Mouse (Mus musculus): ENCODE results near the gene Tmem233. TPM values are rescaled to one million over a fixed set of nuclear protein-coding genes. Genes with fewer than 3 reads are reported as not detected.
A peak's percentile ranks its signal among the peaks of the same experiment; 100 is the strongest.

Tmem233 gene
- polyA plus RNA-seq, 1 experiment from 2014 or later, result not detected

GRCm38 (mm10) chr5:116013821-116014220 lies 69.2 kb downstream of the Tmem233 start:
- 0 out of 2 replicates have a peak, but pooled peaks have one; percentile 11 for ATAC-seq
- H3K4me2 ChIP-seq (replicated peaks; ENCODE audit: low read depth), result no peak overlapping the region
- H3K27me3 ChIP-seq (replicated peaks; ENCODE audit: control insufficient read depth, insufficient read depth, low read length), result no peaks in the 10 kb centered on the region
- no peaks in the 10 kb centered on the region for H3K9me3 ChIP-seq (ENCODE audit: control insufficient read depth)
- H3K4me3 ChIP-seq (ENCODE audit: low read depth, low read length), result no peak overlapping the region
- H3K4me1 ChIP-seq (replicated peaks; ENCODE audit: control insufficient read depth, insufficient read depth, low read length), result peaks cover 3% of the 10 kb centered on the region; the same call in 1 of the 2 replicates
- no peak for TF ChIP-seq CTCF (IDR thresholded peaks at IDR 0.05; ENCODE audit: low read depth)
- H3K36me3 ChIP-seq (ENCODE audit: control insufficient read depth, insufficient read depth), result peaks cover 56% of the 10 kb centered on the region
- 55% methylated on average over 8 of the region's 8 CpGs for WGBS
- peak overlapping the region; percentile 75 for H3K27ac ChIP-seq (ENCODE audit: low read depth, low read length)
- H3K9ac ChIP-seq (ENCODE audit: low read depth, low read length), result no peak overlapping the region; the same call in 1 of the 2 replicates

- WGBS, result 85% methylated on average over 7 of the region's 7 CpGs
- TF ChIP-seq CTCF (IDR thresholded peaks at IDR 0.05; ENCODE audit: low read depth), result no peak
- H3K4me1 ChIP-seq (replicated peaks; ENCODE audit: control insufficient read depth, insufficient read depth, low read length), result peaks cover 3% of the 10 kb centered on the region; the same call in 1 of the 2 replicates
- no peak for ATAC-seq
- H3K36me3 ChIP-seq (ENCODE audit: control insufficient read depth, insufficient read depth), result peaks cover 43% of the 10 kb centered on the region
- no peaks in the 10 kb centered on the region for H3K9me3 ChIP-seq (ENCODE audit: control insufficient read depth)
- no peaks in the 10 kb centered on the region for H3K27me3 ChIP-seq (replicated peaks; ENCODE audit: control insufficient read depth, insufficient read depth, low read length)
- no peak overlapping the region for H3K4me2 ChIP-seq (replicated peaks; ENCODE audit: low read depth)
- no peak overlapping the region for H3K4me3 ChIP-seq (ENCODE audit: low read depth, low read length)
- no peak overlapping the region for H3K27ac ChIP-seq (ENCODE audit: low read depth, low read length)
- H3K9ac ChIP-seq (ENCODE audit: low read depth, low read length), result no peak overlapping the region
These were observed 70.5 kb downstream of the Tmem233 start for GRCm38 (mm10) chr5:116012503-116012902.

GRCm38 (mm10) chr5:116011700-116012099 lies 71.3 kb downstream of the Tmem233 start:
- no peak for TF ChIP-seq CTCF (IDR thresholded peaks at IDR 0.05; ENCODE audit: low read depth)
- no peak overlapping the region for H3K27ac ChIP-seq (ENCODE audit: low read depth, low read length)
- no peaks in the 10 kb centered on the region for H3K27me3 ChIP-seq (replicated peaks; ENCODE audit: control insufficient read depth, insufficient read depth, low read length)
- peaks cover 3% of the 10 kb centered on the region; the same call in 1 of the 2 replicates for H3K4me1 ChIP-seq (replicated peaks; ENCODE audit: control insufficient read depth, insufficient read depth, low read length)
- peaks cover 35% of the 10 kb centered on the region for H3K36me3 ChIP-seq (ENCODE audit: control insufficient read depth, insufficient read depth)
- WGBS, result 88% methylated on average over 7 of the region's 7 CpGs
- H3K9ac ChIP-seq (ENCODE audit: low read depth, low read length), result no peak overlapping the region
- ATAC-seq, result no peak
- H3K4me2 ChIP-seq (replicated peaks; ENCODE audit: low read depth), result no peak overlapping the region
- H3K4me3 ChIP-seq (ENCODE audit: low read depth, low read length), result no peak overlapping the region
- H3K9me3 ChIP-seq (ENCODE audit: control insufficient read depth), result no peaks in the 10 kb centered on the region

- Histone ChIP-seq H3K27me3 (replicated peaks; ENCODE audit: control insufficient read depth, insufficient read depth, low read length) (no peaks in the 10 kb centered on the region), H3K4me1 (replicated peaks; ENCODE audit: control insufficient read depth, insufficient read depth, low read length) (peaks cover 3% of the 10 kb centered on the region; the same call in 1 of the 2 replicates), H3K27ac (ENCODE audit: low read depth, low read length) (peak overlapping the region; percentile 67), H3K9ac (ENCODE audit: low read depth, low read length) (no peak overlapping the region), H3K9me3 (ENCODE audit: control insufficient read depth) (no peaks in the 10 kb centered on the region), H3K4me2 (replicated peaks; ENCODE audit: low read depth) (no peak overlapping the region), H3K36me3 (ENCODE audit: control insufficient read depth, insufficient read depth) (peaks cover 19% of the 10 kb centered on the region), H3K4me3 (ENCODE audit: low read depth, low read length) (no peak overlapping the region)
- 36% methylated on average over 2 of the region's 2 CpGs for WGBS
- ATAC-seq, result peak; percentile 4; the same call in 1 of the 2 replicates
- no peak for TF ChIP-seq CTCF (IDR thresholded peaks at IDR 0.05; ENCODE audit: low read depth)
These were observed 73.0 kb downstream of the Tmem233 start for GRCm38 (mm10) chr5:116009884-116010627.

GRCm38 (mm10) chr5:116009091-116009851 lies 73.8 kb downstream of the Tmem233 start:
- H3K9me3 ChIP-seq (ENCODE audit: control insufficient read depth), result no peaks in the 10 kb centered on the region
- no peak for TF ChIP-seq CTCF (IDR thresholded peaks at IDR 0.05; ENCODE audit: low read depth)
- no peak overlapping the region for H3K4me3 ChIP-seq (ENCODE audit: low read depth, low read length)
- 42% methylated on average over 15 of the region's 15 CpGs for WGBS
- peaks cover 11% of the 10 kb centered on the region for H3K36me3 ChIP-seq (ENCODE audit: control insufficient read depth, insufficient read depth)
- no peak overlapping the region for H3K4me2 ChIP-seq (replicated peaks; ENCODE audit: low read depth)
- peak overlapping the region; percentile 67 for H3K27ac ChIP-seq (ENCODE audit: low read depth, low read length)
- H3K9ac ChIP-seq (ENCODE audit: low read depth, low read length), result no peak overlapping the region
- H3K27me3 ChIP-seq (replicated peaks; ENCODE audit: control insufficient read depth, insufficient read depth, low read length), result no peaks in the 10 kb centered on the region
- peaks cover 1% of the 10 kb centered on the region; the same call in 1 of the 2 replicates for H3K4me1 ChIP-seq (replicated peaks; ENCODE audit: control insufficient read depth, insufficient read depth, low read length)
- peak; percentile 57 for ATAC-seq

- ATAC-seq, result peak; percentile 69
- 42% methylated on average over 13 of the region's 13 CpGs for WGBS
- Histone ChIP-seq H3K4me1 (replicated peaks; ENCODE audit: control insufficient read depth, insufficient read depth, low read length) (no peaks in the 10 kb centered on the region; the same call in 1 of the 2 replicates), H3K27ac (ENCODE audit: low read depth, low read length) (peak overlapping the region; percentile 74), H3K9me3 (ENCODE audit: control insufficient read depth) (no peaks in the 10 kb centered on the region), H3K9ac (ENCODE audit: low read depth, low read length) (peak overlapping the region; percentile 17; the same call in 1 of the 2 replicates), H3K36me3 (ENCODE audit: control insufficient read depth, insufficient read depth) (no peaks in the 10 kb centered on the region), H3K27me3 (replicated peaks; ENCODE audit: control insufficient read depth, insufficient read depth, low read length) (no peaks in the 10 kb centered on the region), H3K4me2 (replicated peaks; ENCODE audit: low read depth) (no peak overlapping the region; the same call in 1 of the 2 replicates), H3K4me3 (ENCODE audit: low read depth, low read length) (no peak overlapping the region)
- TF ChIP-seq CTCF (IDR thresholded peaks at IDR 0.05; ENCODE audit: low read depth), result no peak
These were observed 75.3 kb downstream of the Tmem233 start for GRCm38 (mm10) chr5:116007723-116008122.
